Mouse (Mus musculus) layer of hippocampus, adult 9-10 months (tissue): Measurements from ENCODE around the gene Ptpn5.

Experiments used
- DNase-seq: peaks from one replicate; pipeline ENCODE4 v3.0.0; 2022; ENCODE audit warnings: low spot score

Ptpn5 gene

GRCm38 (mm10) chr7:47111121-47111520, 22.4 kb downstream of the Ptpn5 start:
- DNase-seq = no peak

DNA sequence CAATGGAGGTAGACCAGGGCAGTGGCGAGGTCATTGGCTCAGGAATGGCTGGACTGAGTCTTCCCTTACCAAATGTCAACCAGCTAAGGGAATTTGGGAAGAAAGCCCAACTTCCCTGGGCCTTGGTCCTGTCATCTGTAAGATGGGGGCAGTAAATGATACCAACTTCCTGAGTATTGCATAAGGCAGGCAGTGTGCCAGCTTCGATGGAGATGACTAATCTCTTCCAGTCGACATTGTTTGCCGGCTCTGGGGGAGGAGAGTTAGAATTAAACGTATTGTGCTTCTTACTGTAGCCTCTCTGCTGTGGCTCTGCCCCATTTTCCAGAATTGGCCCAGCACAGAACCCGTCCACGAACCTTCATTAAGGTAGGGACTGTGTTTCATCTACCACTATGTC, 23.0 kb downstream of the Ptpn5 start:
- no peak for DNase-seq

DNA sequence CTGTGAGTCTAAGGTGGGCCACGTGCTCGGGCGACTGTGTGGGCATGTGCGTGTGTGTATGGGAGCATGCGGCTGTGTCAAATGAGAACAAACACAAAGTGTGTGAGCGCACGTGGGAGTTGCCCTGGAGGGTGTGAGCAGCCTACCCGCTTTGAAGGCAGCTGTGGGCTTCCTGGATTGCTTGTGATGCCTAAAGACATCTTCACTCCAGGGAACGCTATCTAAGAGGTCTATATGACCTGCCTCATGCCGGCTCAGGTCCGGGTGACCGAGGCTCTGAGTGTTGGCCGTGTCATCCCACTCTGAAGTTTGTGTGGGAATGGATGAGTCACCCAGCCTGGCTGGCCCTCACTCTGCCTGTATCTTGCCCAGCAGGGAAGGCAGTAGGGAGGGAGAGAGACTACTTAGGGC, 24.7 kb downstream of the Ptpn5 start:
- no peak for DNase-seq

GRCm38 (mm10) chr7:47106949-47107348, 26.5 kb downstream of the Ptpn5 start:
- DNase-seq = no peak

DNA sequence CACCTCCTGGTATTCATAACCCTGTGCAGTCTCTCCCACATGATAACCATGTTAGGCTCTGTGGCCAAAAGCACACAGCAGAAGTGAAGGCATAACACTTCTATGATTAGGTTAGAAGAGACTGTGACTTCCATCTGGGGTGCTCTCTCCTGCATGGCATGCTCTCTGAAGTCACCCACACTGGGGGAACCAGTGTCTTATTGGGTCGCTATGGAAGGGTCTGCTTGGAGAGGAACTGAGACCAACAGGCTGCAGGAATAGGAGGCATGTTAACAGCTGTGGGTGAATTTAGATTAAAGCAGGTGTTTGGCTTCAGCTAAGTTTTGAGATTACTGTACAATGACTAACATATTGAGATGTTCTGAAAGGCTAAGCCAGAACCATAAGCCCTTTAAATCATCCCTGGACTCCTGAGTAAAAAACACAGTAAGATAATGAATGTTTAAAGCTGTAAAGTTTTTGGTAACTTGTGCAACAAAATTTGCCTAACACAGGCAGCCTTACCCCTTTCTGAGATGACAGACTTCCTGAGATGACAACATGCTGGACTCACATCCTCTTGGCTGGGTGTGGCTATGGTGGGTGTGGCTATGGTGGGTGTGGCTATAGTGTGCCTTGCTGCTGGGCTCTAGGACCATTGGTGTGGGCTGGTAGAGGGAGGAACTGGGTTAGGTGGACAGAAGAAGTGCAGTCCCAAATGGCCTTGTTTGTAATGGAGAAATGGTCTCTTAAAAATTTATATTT, 29.6 kb downstream of the Ptpn5 start:
- no peak for DNase-seq

GRCm38 (mm10) chr7:47102970-47103369, 30.5 kb downstream of the Ptpn5 start:
- no peak for DNase-seq

DNA sequence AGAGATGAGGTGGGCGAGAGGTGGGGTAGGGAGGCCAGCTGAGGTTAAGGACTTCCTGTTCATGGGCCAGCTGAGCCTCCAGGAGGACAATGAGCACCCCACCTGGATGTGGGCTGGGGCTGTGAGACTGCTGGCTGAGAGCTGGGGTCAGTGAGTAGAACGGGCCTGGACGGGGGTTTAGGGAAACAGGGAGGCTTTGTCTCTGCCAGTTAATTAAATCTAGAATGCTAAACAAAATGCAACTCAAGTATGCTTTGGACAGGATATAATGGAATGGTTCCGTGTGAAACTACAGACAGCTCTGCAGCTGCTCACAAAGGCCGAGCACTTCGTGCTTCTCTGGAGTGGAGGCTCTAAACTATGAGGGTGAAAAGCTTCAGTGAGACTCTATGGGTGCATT, 32.9 kb downstream of the Ptpn5 start:
- DNase-seq = no peak

DNA sequence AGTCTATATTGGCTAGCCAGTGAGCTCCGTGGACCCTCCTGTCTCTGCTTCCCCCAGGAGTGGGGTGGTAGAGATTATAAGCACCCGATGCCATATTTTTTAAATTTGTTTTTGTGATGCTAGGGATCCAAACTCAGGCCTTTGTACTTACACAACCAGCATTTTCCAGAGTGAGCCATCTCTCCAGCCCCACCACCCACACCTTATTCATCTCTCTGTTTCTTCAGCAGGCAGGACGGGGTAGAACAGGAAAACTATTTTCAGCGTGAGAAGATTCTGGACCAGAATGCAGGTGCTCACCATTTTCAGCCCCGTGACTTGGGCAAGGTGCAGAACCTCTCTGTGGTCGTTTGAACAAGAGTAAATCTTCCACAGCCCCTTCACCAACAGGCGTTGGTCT, 34.2 kb downstream of the Ptpn5 start:
- no peak for DNase-seq

DNA sequence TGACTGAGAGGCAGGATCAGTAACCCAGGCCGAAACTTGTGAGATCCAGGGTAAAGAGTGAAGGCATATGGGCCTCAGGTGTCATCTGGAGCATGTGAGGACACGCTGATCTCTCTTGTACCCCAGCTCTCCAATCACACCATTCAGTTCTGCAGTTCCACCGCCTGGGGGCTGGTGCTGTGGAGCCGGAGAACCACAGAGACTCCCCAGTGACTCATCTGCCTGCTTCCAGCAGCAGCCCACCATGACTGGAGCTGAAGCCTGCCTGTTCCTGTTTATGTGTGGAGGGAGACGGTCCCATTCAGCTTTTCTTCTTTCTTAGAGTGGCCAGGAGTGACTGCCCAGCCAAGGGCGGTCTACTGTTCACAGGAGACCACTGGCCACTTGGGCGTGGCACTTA, 35.4 kb downstream of the Ptpn5 start:
- no peak for DNase-seq

GRCm38 (mm10) chr7:47094969-47095368, 38.5 kb downstream of the Ptpn5 start:
- no peak for DNase-seq

- DNase-seq = no peak
Measured at GRCm38 (mm10) chr7:47093935-47094334, 39.5 kb downstream of the Ptpn5 start.

DNA sequence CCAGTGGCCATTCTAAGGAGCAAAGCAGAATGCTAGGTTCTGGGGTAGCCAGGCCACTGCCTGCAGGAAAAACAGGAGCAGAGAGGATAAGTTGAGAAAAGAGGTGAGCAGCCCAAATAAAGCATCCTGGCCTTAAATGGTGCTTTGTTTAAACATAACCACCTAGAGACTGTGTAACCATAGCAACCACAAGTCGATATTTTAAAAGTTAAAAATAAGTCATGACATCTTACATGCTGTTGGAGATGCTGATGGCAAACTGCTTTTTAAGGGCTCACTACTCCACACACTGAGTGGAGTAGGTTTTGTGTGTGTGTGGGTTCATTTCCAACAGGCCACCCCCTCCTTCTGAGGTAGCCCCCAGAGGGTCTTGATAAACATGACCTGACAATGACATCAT, 48.4 kb downstream of the Ptpn5 start:
- no peak for DNase-seq

- peak; percentile 83 for DNase-seq
Measured at GRCm38 (mm10) chr7:47081277-47081676, 52.2 kb downstream of the Ptpn5 start.

DNA sequence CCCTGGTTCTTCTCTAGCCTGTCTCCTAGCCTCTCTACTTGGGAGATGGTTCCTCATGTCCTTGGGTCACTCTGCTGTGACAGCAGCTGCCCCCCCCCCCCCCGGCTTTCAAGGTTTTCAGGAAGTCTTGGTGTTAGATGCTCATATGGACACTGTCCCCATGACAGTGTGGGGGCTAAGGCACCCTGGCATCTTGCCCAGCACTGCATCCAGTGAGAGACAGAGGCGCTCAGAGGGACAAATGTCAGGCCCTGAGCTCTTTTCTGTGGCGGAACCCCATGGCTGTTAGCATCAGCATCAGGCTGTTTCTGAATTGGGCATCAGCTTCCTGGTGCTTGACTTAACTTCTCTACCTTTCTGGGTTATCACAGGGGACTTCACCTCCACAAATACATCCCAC, 52.6 kb downstream of the Ptpn5 start:
- DNase-seq = no peak

DNA sequence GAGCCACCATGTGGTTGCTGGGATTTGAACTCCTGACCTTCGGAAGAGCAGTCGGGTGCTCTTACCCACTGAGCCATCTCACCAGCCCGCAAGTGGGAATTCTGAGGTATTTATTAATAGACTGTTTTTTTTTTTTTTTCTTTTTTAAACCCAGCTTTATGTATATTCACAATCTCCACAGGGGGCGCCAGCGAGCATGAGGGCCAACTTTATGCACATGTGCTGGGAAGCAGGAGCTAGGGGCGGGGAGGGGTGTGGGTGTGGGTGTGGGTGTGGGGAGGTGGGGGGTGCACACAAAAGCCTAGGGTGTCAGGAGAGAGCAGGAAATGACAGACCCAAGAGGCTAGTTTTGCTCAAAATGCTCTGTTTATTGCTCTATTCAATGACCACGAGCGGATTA, 56.0 kb downstream of the Ptpn5 start:
- DNase-seq = no peak

GRCm38 (mm10) chr7:47076729-47077128, 56.8 kb downstream of the Ptpn5 start:
- DNase-seq = no peak

GRCm38 (mm10) chr7:47076193-47076592, 57.3 kb downstream of the Ptpn5 start:
- no peak for DNase-seq

- no peak for DNase-seq
Measured at GRCm38 (mm10) chr7:47073536-47074521, 59.7 kb downstream of the Ptpn5 start.

GRCm38 (mm10) chr7:47072551-47072950, 60.9 kb downstream of the Ptpn5 start:
- DNase-seq = no peak

DNA sequence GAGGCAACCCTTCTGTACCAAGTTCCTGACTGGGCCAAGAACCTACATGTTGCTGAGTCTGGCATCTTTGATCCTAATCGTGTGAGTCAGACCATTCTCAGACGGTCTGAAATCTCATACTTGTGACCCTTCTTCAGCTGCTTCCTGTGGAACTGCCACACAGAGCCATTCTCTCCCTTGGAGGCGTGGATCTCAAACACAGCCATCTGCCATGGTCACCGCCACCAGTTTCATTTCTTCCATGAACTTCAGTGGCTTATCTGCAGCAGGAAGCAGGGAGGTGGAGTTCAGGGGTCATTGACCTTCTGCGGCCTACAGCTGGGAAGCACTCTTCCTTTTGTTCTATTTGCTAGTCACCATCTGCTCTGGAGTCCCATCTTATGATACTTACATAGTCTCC, 65.6 kb downstream of the Ptpn5 start:
- no peak for DNase-seq

DNA sequence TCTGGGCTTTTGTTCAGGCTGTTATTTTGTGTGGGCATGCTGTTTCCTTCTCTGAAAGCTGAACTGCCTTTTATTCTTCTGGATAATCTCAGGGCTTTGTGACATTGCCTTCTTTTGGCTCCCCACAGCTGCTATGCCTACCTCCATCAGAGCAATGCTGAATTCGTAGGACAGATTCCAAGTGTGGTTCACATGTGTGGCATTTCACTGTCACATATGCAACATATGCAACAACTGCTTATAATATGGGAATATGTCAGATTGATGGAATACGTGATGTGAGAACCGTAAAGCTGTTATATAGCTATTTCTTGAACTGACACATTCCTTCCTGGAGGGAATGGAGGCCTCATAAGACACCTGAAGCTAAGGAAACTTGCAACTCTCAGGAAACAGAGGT, 66.5 kb downstream of the Ptpn5 start:
- DNase-seq = no peak

- no peak for DNase-seq
Measured at GRCm38 (mm10) chr7:47061560-47061959, 71.9 kb downstream of the Ptpn5 start.

DNA sequence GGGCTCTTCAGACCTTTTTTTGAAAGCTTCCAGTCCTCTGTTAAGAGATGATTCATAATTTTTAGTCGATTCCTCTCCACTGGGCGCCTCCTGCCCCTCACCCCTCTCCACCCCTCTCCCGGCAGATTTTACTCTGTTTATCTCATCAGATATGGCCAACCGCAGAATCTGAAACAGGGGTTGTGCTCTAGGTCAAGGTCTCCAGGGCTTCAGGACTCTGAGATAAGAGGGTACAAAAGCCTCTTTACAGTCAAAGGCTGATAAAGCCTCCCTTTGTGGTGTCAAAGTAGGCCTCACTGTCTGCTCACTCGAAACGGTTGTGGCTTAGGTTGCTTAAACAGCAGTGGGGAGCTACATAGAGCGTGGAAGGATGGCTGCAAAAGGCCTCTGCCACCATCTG, 74.1 kb downstream of the Ptpn5 start:
- DNase-seq = no peak
